Comparison of ENCODE assay signal across 17 mouse cellular contexts in genomic region chr15:32568858-32569387, GRCm38 (mm10).
DNase-seq lines count a peak whose midpoint lies in the region; ATAC-seq and TF ChIP-seq lines count a peak whose summit lies in the region.
"Had no signal": no experiment of that assay in that cellular context is flagged by ENCODE, and none has a peak within 500 bp of the region (broad histone marks: within the 10 kb centered on the region; RNA-seq: fewer than 3 reads in every experiment).

No protein-coding gene starts in this region.

- no peak for TF ChIP-seq CTCF in brain, embryonic 14.5 days (IDR thresholded peaks at IDR 0.05; ENCODE audit: borderline replicate concordance, extremely low read depth, insufficient read depth, insufficient read length)
- no peak for TF ChIP-seq CTCF in lung, adult 2 months (IDR thresholded peaks at IDR 0.05; ENCODE audit: insufficient read depth, low read length)

- WGBS in hindbrain, embryonic 11.5 days = 44% methylated on average over 6 of the region's 6 CpGs
- 50% methylated on average over 6 of the region's 6 CpGs for WGBS in hindbrain, embryonic 10.5 days
- 32% methylated on average over 6 of the region's 6 CpGs for WGBS in forebrain, embryonic 10.5 days
- WGBS in hindbrain, embryonic 14.5 days = 20% methylated on average over 6 of the region's 6 CpGs
- WGBS in lung, adult 2 months = 78% methylated on average over 6 of the region's 6 CpGs

- no peak for TF ChIP-seq POLR2A in brain, embryonic 14.5 days (IDR thresholded peaks at IDR 0.05; ENCODE audit: borderline replicate concordance, extremely low read depth, insufficient read depth, insufficient read length, poor library complexity, severe bottlenecking)
- no peak for TF ChIP-seq POLR2A in lung, adult 2 months (IDR thresholded peaks at IDR 0.05; ENCODE audit: borderline replicate concordance, extremely low read depth, low read depth, low read length)

- H3K9me3 ChIP-seq in hindbrain, embryonic 11.5 days (ENCODE audit: control insufficient read depth, low read length) = no peaks in the 10 kb centered on the region
- no peaks in the 10 kb centered on the region for H3K9me3 ChIP-seq in hindbrain, embryonic 10.5 days
- H3K9me3 ChIP-seq in forebrain, embryonic 10.5 days = no peaks in the 10 kb centered on the region
- H3K9me3 ChIP-seq in hindbrain, embryonic 14.5 days (ENCODE audit: control insufficient read depth, low read length) = no peaks in the 10 kb centered on the region
- H3K9me3 ChIP-seq: heart, embryonic 15.5 days; hindbrain, embryonic 15.5 days; limb, embryonic 10.5 days; lung, embryonic 15.5 days had no signal

- no peak overlapping the region for H3K27ac ChIP-seq in hindbrain, embryonic 11.5 days (ENCODE audit: low read depth, low read length)
- no peak overlapping the region; the same call in 1 of the 2 replicates for H3K27ac ChIP-seq in hindbrain, embryonic 10.5 days
- H3K27ac ChIP-seq in forebrain, embryonic 10.5 days = no peak overlapping the region
- H3K27ac ChIP-seq in hindbrain, embryonic 14.5 days = no peak overlapping the region
- H3K27ac ChIP-seq: heart, embryonic 15.5 days; hindbrain, embryonic 15.5 days; kidney, postnatal 0 days; limb, embryonic 10.5 days; lung, embryonic 15.5 days had no signal

- 0 out of 2 replicates have a peak, but pooled peaks have one; percentile 40 for ATAC-seq in hindbrain, embryonic 11.5 days (ENCODE audit: low FRiP score)
- peak; percentile 34; the same call in 1 of the 2 replicates for ATAC-seq in hindbrain, embryonic 14.5 days (ENCODE audit: low FRiP score)

- no peak overlapping the region for H3K9ac ChIP-seq in hindbrain, embryonic 11.5 days (ENCODE audit: low read depth, low read length)
- no peak overlapping the region for H3K9ac ChIP-seq in hindbrain, embryonic 14.5 days
- H3K9ac ChIP-seq: heart, embryonic 15.5 days; hindbrain, embryonic 15.5 days; lung, embryonic 15.5 days had no signal

- H3K27me3 ChIP-seq in hindbrain, embryonic 11.5 days (ENCODE audit: control insufficient read depth, insufficient read depth, low read length) = no peaks in the 10 kb centered on the region
- H3K27me3 ChIP-seq in hindbrain, embryonic 10.5 days (ENCODE audit: insufficient read depth, poor library complexity, severe bottlenecking) = no peaks in the 10 kb centered on the region
- H3K27me3 ChIP-seq in forebrain, embryonic 10.5 days (ENCODE audit: poor library complexity, severe bottlenecking) = peaks cover 80% of the 10 kb centered on the region
- H3K27me3 ChIP-seq in hindbrain, embryonic 14.5 days (ENCODE audit: control insufficient read depth, insufficient read depth, low read length) = no peaks in the 10 kb centered on the region
- H3K27me3 ChIP-seq: heart, embryonic 15.5 days; hindbrain, embryonic 15.5 days; lung, embryonic 15.5 days had no signal

- no peaks in the 10 kb centered on the region for H3K36me3 ChIP-seq in hindbrain, embryonic 11.5 days (ENCODE audit: control insufficient read depth, insufficient read depth, low read length)
- H3K36me3 ChIP-seq in hindbrain, embryonic 10.5 days = no peaks in the 10 kb centered on the region
- no peaks in the 10 kb centered on the region for H3K36me3 ChIP-seq in forebrain, embryonic 10.5 days (replicated peaks)
- no peaks in the 10 kb centered on the region for H3K36me3 ChIP-seq in hindbrain, embryonic 14.5 days (replicated peaks; ENCODE audit: control insufficient read depth, insufficient read depth)
- H3K36me3 ChIP-seq: heart, embryonic 15.5 days; hindbrain, embryonic 15.5 days; lung, embryonic 15.5 days had no signal

- no peak overlapping the region for H3K4me3 ChIP-seq in hindbrain, embryonic 11.5 days (ENCODE audit: low read depth, low read length)
- no peak overlapping the region for H3K4me3 ChIP-seq in hindbrain, embryonic 10.5 days
- no peak overlapping the region for H3K4me3 ChIP-seq in forebrain, embryonic 10.5 days
- H3K4me3 ChIP-seq in hindbrain, embryonic 14.5 days (replicated peaks; ENCODE audit: low read length) = no peak overlapping the region
- no peak overlapping the region for H3K4me3 ChIP-seq in lung, adult 2 months (replicated peaks; ENCODE audit: extremely low read depth, low read depth, low read length)
- H3K4me3 ChIP-seq: heart, embryonic 15.5 days; hindbrain, embryonic 15.5 days; layer of hippocampus, adult 2 months; limb, embryonic 10.5 days; lung, embryonic 15.5 days had no signal

- no peak overlapping the region for H3K4me2 ChIP-seq in hindbrain, embryonic 11.5 days (replicated peaks; ENCODE audit: low read depth, low read length)
- H3K4me2 ChIP-seq in hindbrain, embryonic 14.5 days (replicated peaks) = no peak overlapping the region
- H3K4me2 ChIP-seq: heart, embryonic 15.5 days; hindbrain, embryonic 15.5 days; liver, embryonic 11.5 days; lung, embryonic 15.5 days had no signal

- DNase-seq in hindbrain, embryonic 11.5 days (ENCODE audit: low spot score) = no peak
- no peak for DNase-seq in hindbrain, embryonic 10.5 days (ENCODE audit: low spot score)
- DNase-seq in brain, embryonic 14.5 days (ENCODE audit: low read depth) = peak; percentile 95
- peak; percentile 57 for DNase-seq in forebrain, embryonic 10.5 days (ENCODE audit: extremely low spot score, low spot score)
- no peak for DNase-seq in hindbrain, embryonic 14.5 days (ENCODE audit: low spot score)
- DNase-seq in thymus, postnatal 36 days = no peak
- DNase-seq in cerebellum, postnatal 36 days = no peak
- no peak for DNase-seq in lung, adult 2 months
- DNase-seq: heart, adult 11 months; kidney, adult 11 months had no signal

- H3K4me1 ChIP-seq in hindbrain, embryonic 11.5 days (replicated peaks; ENCODE audit: control insufficient read depth, insufficient read depth, low read length) = no peaks in the 10 kb centered on the region
- peaks cover 14% of the 10 kb centered on the region for H3K4me1 ChIP-seq in hindbrain, embryonic 10.5 days (replicated peaks)
- H3K4me1 ChIP-seq in forebrain, embryonic 10.5 days = peaks cover 18% of the 10 kb centered on the region
- no peaks in the 10 kb centered on the region for H3K4me1 ChIP-seq in hindbrain, embryonic 14.5 days (replicated peaks; ENCODE audit: control insufficient read depth, insufficient read depth, low read length)
- H3K4me1 ChIP-seq in lung, adult 2 months (ENCODE audit: control insufficient read depth, insufficient read depth, low read length) = no peaks in the 10 kb centered on the region
- H3K4me1 ChIP-seq: heart, embryonic 15.5 days; hindbrain, embryonic 15.5 days; limb, embryonic 10.5 days; lung, embryonic 15.5 days had no signal

Comparison
In these comparisons a context has a peak if more than half of its experiments do, and no peak if none do; other contexts are left out.
1. DNase-seq: peak in brain, embryonic 14.5 days (single experiment) and forebrain, embryonic 10.5 days (single experiment); none in hindbrain, embryonic 11.5 days (single experiment), hindbrain, embryonic 10.5 days (single experiment), hindbrain, embryonic 14.5 days (single experiment), thymus, postnatal 36 days (0 of 2), cerebellum, postnatal 36 days (0 of 2) and lung, adult 2 months (single experiment).